Mouse (Mus musculus) frontal cortex, postnatal 36 days (tissue): Measurements from ENCODE around the gene Dpy30.
A peak's percentile ranks its signal among the peaks of the same experiment; 100 is the strongest.
"Not testable (repeated sequence)": the region's sequence is repeated elsewhere in the genome, so short reads cannot be mapped to it uniquely, and the experiment has no call there.

ENCODE experiments used
- DNase-seq, 2 experiments: peaks; one replicate each; pipeline ENCODE4 v3.0.0; 2022; ENCODE audit warnings: low spot score in 2 of 2

Gene Dpy30

DNA sequence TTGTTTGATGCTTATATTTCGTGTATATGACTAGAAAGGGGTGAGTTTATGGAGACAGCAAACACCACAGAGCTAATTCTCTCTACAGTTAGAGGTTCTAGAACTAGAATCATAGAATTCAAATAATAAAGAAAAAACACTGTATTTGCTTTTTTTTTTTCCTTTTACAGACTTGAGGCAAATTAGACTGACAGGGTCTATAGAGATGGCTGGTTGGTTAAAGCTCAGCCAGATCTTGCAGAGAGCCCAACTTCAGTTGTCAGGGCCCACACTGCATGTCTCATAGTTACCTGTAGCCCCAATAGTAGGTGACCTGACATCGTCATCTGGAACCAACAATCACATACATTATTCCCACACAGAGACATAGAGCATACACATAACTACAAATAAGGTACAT is at the start of gene Dpy30:
Gene Dpy30, minus strand, starts transcription at position 101 of the 400 bp plus-strand sequence.
- DNase-seq = no peak

DNA sequence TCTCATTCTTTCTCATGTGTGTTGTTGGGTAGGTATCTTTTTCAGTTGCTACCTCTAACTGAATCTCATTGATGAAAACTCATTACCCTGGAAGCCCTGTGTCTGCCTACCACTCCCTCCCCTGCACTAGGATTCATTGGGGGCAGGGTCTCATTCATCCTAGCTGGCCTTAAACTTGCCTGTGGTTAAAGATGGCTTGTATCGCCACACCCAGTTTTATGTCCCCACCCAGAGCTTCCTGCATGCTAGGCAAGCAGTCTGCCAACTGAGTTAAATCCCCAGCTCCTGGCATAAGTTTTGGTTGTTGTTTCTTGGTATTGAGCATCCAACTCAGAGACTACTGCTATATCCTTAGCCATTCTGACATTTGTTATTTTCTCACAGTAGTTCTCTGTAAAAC is 39.8 kb upstream of the Dpy30 start:
- no peak for DNase-seq

DNA sequence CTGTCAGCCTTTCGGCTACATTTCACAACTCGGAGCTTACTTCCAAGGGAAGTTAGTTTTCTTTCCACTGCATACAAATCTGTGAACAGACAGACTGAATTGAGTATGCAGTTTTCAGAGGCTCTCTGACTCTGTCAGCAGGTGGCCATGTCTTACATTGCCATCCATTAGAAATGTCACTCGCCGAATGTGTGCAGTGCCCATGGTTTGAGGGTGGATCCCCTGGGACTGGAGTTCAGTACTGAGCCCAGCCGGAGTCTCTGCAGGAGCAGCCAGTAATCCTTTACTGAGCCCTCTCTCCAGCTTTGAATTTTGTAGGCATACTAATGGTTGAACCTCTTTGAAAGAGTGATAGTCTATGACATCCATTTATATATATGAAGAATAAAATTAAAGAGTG is 17.4 kb upstream of the Dpy30 start:
- no peak for DNase-seq

DNA sequence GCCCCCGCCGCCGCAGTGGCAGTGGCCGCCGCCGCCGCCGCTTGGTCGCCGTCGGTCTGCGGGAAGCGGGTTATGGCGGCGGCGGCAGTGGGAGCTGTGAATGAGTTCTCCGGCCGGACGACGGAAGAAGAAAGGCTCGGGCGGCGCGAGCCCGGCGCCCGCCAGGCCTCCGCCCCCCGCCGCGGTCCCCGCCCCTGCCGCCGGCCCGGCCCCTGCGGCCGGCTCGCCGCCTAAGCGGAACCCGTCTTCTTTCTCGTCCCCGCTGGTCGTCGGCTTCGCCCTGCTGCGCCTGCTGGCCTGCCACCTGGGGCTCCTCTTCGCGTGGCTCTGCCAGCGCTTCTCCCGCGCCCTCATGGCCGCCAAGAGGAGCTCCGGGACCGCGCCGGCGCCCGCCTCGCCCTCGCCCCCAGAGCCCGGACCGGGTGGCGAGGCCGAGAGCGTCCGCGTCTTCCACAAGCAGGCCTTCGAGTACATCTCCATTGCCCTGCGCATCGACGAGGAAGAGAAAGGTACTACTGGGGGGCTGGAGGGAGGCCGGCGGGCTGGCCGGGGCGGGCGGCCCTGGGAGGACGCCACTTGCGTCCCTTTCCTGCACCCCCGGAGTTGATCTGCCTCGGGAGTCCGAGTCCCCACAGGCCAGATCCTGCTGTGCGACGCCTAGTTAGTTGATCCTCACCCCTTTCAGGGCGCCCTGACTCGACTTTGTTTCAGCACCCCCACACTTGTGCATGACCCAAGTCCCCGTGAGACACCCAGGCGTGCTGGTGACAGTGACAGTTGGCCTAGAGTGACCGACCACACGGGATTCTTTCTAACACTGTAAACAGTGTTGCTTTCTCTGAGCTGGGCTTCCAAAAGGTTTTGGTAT is 15.4 kb upstream of the Dpy30 start, which contains the start of gene Spast:
Gene Spast, plus strand, starts transcription at position 51 of the 868 bp plus-strand sequence.
- DNase-seq = peak; percentile 40 to 57

DNA sequence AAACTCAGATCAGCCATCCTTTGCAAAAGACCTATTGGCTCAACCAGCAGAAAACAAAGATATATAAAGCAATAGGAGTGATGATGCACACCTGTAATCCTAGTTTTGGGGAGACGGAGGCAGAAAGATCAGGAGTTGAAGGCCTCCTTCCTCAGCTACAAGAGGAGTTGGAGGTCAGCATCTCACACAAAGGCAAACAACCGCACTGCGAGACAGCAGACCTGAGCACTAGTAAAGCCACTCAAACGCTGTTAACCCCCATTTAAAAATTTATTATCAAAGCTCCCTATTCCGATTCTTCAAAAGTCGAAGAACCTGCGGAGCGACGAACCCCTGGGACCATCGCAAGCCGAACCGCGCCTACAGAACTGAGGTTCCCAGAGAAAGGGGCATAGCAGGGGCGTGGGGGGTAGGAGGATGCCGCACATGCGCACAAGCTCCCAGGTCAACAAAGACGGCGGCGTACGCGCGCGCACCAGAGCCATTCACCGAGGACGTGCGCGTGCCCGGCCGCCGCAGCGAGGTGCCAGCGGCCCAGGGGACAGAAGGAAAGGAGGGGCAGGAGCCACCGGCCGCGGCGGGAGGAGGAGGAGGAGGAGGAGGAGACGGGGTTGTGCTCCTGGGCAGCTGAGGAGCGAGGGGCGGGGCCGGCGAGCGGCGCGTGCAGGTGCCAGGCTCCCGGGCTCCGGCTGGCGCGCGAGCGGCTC is 14.6 kb upstream of the Dpy30 start:
- peak; percentile 95 for DNase-seq

DNA sequence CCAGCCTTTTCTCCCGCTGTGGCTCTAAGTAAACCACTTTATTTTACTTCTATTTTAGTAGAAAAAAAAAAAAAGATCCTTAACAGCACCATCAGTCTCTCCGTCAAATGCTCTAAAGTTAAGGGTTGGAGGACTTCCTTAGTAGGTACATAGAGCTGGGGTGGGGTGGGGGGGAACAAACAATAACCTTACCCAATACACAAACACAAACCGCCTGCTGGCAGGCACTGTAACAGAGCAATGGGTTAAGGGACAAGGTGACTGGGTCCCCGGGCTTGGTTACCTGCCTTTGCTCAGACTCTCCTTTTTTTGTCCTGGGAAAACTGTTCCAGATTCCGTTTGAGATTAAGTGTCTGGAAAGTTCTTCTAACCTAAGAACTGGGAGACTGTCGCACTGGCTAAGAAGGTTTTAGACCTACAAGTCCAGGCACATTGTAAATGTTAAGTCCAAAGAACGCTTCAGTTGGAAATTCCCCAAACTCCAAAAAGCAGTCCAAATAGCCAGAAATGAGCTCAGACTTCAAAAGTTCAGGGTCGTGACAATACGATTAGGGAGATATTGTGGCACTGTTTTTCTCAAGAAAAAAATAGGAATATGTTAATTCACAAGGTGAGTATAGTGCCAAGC is 7.4 kb upstream of the Dpy30 start:
- DNase-seq = no peak

DNA sequence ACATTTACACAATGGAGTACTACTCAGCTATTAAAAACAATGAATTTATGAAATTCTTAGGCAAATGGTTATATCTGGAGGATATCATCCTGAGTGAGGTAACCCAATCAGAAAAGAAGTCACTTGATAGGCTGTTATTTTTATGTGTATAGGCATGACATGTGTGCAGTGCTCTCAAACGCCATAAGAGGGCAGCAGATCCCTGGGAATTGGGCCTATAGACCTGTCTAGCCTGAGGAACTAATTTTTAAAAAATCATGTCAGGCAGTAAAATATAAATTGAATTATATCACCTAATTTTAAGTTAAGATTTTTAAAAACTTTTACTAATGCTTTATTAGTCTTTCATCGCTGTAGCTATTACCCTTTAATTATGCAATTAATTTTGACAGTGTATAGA is 4.4 kb upstream of the Dpy30 start:
- DNase-seq = not testable (repeated sequence)

DNA sequence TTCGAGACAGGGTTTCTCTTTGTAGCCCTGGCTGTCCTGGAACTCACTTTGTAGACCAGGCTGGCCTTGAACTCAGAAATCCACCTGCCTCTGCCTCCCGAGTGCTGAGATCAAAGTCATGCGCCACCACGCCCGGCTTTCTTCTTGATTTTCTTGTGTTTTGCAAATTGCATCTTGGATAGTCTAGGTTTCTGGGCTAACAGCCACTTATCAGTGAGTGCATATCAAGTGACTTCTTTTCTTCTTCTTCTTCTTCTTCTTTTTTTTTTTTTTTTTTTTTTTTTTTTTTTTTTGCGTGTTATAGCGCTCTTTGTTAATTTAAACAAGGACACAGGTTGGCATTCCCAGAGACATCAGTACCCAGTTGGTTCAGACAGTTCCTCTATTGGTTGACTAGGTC is 3.5 kb upstream of the Dpy30 start:
- not testable (repeated sequence) for DNase-seq

DNA sequence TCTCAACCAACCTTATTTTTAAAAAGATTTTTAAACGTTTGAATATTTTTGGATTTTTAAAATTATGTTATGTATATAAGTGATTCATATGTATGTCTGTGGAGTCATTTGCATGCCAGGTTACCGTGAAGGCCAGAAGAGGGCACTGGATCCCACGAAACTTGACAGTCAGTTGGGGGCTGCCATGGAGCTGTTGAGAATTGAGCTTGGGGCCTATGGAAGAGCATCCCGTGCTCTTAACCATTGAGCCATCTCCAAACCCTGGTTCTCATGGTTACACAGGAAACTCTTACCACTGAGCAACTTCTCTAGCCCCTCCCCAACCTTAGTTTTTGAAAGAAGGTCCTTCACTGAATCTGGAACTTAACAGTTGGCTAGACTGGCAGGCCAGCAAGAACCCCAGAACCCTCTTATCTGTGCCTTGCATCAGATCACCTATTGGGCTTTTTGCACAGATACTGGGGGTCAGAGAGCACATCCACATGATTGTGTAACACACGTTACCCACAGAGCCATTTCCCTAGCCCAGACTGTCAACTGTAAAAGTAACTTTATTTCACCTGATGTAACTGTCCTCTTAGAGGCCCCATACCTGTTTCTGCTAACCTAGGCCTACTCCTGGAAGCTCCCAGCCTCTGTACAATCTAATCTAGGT is 1.2 kb downstream of the Dpy30 start:
- DNase-seq = no peak

DNA sequence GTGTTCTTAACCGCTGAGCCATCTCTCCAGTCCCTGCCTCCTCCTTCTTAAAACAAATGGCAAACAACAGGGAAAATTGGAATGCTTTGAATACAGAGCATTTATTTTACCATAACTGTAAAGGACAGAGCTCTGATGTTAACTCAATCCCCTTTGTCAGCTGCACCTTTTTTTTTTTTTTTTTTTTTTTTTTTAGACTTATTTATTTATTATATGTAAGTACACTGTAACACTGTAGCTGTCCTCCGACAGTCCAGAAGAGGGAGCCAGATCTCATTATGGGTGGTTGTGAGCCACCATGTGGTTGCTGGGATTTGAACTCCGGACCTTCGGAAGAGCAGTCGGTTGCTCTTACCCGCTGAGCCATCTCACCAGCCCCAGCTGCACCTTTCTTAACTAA is 5.0 kb downstream of the Dpy30 start:
- no peak for DNase-seq

DNA sequence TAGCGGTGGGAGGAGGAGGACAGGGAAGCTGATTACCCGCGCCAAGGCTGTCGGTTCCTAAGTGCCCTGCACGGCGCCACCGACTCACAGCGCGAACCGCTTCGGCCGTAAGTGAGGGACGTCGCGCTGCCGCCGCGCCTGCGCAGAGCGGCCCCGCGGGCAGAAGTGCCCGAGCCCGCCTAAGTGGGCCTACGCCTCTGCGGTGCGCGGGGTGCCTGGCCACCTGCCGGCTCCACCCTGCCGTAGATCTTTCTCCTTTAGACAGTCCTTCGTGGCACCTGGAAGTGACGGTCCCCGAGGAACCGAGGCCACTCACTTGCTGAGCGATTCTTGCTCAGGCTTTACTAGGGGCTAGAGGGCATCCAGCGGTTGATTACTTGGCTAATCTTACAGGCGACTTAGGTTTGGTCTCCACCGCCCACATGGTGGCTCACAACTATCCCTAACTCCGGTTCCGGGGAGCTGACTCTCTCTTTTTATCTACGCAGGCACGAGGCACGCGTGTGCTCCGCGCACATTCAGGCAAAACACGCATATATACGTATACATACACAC is 7.4 kb downstream of the Dpy30 start:
- DNase-seq = peak; percentile 89 to 90

DNA sequence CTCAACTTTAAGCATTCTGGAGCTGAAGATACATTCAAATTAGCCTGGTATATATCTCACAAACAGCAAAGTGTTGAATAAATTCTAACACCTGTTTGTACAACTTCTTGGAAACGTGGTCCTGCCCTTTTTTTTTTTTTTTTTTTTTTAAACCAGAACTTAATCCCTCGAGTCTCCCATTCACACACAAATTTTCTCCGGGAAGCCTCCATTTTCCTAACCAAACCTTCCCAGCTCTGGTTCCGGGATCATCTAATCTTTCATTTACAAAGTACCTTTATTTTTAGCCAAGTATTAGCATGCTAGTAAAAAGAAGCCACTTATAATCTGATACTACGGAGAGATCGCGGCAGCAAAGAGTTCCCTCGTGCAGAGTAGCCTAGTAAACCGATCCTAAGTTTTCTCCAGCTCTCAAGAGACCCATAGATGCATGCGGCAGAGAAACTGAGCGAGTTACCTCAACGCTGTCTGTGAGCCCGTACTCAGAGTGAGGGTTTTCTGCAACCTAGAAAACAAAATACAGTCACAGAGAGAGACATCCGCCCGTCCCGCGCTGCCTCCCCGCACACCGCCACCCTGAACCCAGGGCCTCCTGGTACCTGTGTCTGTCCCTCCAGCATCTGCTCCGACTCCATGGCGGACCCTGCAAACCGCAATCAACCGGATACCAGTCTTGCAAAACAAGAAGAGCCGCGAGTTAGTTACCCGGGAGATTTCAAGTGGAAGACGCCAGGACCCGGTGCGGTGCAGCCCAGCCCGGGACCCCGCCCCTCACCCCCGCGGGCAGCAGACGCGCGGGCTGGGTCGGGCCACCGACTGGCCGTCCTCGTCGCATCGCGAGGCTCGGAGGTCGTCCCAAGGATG is 8.1 kb downstream of the Dpy30 start:
- DNase-seq = no peak

DNA sequence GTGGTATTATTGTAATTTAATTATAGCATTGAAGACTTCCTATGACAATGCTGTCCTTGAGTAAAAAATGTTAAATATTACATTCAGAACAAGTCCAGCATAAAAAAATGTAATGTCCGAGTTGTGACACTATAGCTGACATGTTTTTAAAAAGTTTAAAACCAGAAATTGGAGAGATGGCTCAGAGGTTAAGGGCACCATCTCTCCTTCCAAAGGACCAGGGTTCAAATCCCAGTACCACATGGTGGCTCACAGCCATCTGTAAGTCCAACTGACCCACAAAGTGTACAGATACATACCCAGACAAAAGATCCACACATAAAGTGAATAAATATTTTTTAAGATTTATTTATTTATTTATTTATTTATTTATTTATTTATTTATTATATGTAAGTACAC is 17.7 kb downstream of the Dpy30 start:
- no peak for DNase-seq

DNA sequence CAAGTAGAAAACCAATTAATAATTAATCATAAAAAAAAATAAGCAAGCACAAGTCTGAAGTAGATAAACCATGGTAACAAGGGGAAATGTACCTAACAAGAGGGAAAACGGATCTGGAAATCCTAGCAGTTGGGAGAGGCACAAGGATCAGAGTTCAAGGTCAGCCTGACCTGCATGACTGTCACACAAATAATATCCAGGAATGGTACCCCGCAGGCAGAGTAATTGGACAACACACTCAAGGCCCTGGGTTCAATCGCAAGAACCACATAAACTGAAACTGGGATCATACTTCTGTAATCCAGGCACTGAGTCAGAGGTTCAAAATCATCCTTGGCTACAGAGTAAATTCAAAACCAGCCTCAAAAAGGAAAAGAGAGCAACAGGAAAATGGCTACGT is 18.1 kb downstream of the Dpy30 start:
- no peak for DNase-seq

DNA sequence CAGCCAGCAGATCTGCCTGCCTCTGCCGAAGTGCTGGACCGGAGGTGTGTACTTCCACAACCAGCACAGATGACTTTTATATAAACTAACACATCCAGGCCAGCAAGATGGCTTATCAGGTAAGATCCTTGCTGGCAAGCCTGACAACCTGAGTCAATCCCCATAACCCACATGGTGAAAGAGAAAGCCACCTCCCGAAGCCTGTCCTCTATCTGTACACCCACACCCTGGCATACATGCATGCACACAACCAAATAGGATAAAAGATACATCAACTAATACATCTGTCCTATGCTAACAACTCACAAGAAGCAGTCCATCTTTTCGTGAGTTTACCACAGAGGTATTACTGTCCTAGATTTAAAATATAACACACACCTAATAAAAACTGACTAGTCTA is 19.7 kb downstream of the Dpy30 start:
- no peak for DNase-seq

DNA sequence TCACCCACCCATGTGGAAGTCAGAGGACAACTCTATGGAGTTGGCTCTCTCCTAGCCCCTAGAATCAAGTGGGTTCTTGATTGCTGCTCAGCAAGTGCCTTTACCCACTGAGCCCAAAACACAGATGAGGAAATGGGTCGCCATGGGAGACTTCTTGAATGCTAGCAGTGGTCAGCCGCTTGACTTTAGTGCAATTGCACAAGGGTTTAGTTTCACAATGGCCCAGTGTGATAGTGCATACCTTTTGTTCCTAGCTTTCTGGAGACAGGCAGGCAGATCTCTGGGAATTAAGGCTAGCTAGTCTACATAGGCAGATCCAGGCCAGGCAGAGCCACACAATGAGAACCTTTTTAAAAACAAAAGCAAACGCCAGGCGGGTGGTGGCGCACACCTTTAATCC is 23.7 kb downstream of the Dpy30 start:
- no peak for DNase-seq

DNA sequence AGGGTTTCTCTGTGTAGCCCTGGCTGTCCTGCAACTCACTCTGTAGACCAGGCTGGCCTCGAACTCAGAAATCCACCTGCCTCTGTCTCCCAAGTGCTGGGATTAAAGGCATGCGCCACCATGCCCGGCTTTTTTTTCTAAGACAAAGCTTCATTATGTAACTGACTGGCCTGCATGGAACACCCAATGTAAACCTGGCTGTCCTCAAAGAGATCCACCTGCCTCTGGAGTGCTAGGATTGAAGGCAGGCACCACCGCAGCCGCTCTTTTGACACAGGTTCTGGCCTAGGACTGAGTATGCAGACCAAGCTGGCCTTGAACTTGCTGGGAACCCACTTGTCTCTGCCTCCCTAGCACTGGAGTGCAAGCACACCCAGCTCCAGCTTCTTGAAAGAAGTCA is 26.8 kb downstream of the Dpy30 start:
- DNase-seq = not testable (repeated sequence)

DNA sequence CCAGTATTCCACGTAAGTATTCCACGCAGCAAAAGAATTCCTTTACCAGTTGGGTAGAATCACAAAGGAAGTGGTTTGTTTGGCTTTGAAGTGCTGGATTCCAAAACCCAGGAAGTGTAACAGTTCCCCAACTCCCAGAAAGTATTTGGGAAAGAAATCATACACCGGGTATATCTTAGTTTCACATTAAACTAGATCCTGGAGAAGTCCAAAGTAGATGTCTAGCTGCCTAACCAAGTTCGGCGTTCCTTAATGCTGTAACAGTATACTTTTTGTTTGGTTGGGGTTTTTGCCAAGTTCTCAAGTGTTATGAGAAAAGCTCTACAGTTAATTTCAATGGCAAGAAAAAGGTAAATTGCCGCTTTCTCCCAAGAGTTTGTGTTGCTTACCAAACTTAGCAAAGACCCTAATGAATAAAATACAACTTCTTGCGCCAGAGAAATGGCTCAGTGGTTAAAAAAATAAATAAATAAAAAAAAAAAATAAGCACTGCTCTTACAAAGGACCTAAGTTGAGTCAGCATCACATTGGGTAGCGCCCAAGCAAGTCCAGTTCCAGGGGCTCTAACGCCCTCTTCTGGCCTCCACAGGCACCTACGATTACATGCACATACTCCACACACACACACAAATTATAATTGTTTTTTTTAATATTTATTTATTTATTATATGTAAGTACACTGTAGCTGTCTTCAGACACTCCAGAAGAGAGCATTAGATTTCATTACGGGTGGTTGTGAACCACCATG is 27.5 kb downstream of the Dpy30 start:
- no peak for DNase-seq

DNA sequence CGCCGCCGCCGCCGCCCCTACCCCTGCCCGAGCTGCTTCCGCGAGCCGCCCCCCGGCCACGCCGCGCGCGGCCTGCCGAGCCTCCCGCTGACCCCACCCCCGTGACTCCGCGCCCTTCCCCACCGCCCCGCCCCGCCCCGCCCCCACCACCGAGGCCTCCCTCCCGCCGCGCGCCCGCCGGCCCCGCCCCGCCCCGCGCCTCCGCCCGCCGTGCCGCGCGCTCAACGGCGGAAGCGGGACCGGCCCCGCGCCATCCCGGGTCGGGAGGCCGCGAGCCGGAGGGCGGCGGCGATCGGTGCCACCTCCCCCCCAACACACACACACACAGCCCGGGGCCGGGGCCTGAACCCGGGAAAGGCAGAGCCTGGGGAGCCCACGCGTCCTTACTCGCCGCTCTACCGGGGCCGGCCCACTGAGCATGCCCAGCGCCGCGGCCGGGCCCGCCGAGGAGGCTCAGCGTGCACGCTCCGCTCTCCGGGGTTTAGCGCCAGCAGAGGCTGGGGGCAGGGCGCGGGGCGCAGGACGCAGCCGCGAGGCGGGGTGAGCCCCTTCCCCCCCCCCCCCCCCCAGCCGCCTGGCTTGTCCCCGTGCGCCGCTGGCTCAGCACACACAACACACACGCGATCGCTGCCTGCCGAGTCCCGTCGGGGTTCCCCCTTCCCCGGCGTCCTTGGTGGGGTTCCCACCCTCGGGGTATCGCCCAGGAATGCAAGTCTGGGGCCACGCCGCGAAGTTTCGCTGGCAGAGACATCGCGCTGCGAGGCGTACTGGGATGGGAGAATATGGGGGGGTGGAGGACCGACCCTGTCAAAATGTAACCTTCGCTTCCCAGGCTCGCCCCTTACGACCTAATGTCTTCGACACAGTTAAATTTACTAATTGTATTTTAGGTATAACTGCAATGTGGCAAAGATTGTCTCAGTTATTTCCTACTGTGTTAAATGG is 28.4 kb downstream of the Dpy30 start, which contains the start of gene Memo1:
Gene Memo1, minus strand, starts transcription at position 496 of the 945 bp plus-strand sequence.
- DNase-seq = peak; percentile 73 to 79
